Mouse (Mus musculus) gastrocnemius, adult 2 months (tissue): ENCODE measurements around the gene Btg2. TPM values are rescaled to one million over a fixed set of nuclear protein-coding genes. Genes with fewer than 3 reads are reported as not detected.
A peak's percentile ranks its signal among the peaks of the same experiment; 100 is the strongest.

ENCODE experiments used
- DNase-seq: peaks from one replicate; pipeline ENCODE4 v3.0.0; 2022
- H3K27ac ChIP-seq: fragments of 200-600 bp; 2 replicates; pipeline ENCODE4 v1.8.1; 2022; ENCODE audit warnings: mild to moderate bottlenecking
- H3K4me3 ChIP-seq: fragments of 200-600 bp; 2 replicates; pipeline ENCODE4 v1.8.1; 2022; ENCODE audit warnings: mild to moderate bottlenecking, moderate library complexity
- CTCF ChIP-seq: fragments of 200-600 bp; IDR thresholded peaks from 2 replicates; pipeline ENCODE4 v1.8.1; 2022; ENCODE audit warnings: antibody characterized with exemption, mild to moderate bottlenecking, moderate library complexity
- intact Hi-C: fragments of 180-260 bp; cut with DNase I; formaldehyde crosslinking; loops from one replicate; pipeline ENCODE4 v1.15.1; 2025
- total RNA-seq, 2 experiments: library from RNA; stranded (reverse); gene quantifications; 2 replicates each; pipeline ENCODE4 v1.2.3; 2021

The Btg2 gene
- total RNA-seq, 2 experiments from 2014 or later = 14.1 to 46.8 TPM

DNA sequence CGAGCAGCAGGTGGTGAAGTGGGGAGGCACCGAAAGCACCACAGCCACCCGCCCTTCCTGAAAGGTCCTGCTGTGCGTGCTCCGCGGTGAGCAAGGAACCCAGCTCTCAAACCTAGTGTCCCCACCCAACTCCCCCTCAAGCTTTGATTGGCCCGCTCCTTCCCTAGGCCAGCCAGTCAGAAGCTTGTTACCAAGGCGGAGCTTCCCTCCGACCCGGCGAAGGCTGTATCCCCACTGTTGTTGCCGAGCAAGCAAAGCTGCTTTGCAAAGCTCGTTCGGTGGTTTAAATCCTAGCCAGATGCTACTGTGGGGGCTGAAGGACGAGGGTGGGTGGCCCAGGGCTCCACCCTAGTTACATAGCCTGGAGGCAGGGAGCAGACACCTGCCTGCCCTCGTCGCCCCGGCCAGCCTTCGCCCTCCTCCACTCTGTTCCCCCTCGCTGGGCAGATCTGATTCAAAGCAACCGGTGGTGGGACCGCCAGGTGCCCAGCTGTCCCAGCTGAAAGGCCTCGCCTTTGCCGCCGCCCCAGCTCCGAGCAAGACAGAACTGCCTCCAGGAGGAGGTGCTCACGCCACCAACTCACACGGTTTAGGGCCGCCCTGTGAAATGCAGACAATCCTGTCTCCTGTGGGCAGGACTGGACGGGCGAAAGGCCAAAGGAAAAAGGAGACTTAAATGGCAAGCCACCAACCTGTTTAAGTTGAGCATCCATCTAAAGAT lies 17.9 kb downstream of the Btg2 start:
- peak; percentile 33; the same call in 1 of the 2 replicates for TF ChIP-seq CTCF
- peak; percentile 93 for DNase-seq
- intact Hi-C loops = loop anchor here (2.0 to 5.0 kb wide), 2 partner anchors 18 to 271 kb away; partner anchors contain the start of genes Btg2 and Ppfia4
- Histone ChIP-seq H3K4me3 (peak overlapping the region; percentile 70), H3K27ac (peak overlapping the region; percentile 97)

DNA sequence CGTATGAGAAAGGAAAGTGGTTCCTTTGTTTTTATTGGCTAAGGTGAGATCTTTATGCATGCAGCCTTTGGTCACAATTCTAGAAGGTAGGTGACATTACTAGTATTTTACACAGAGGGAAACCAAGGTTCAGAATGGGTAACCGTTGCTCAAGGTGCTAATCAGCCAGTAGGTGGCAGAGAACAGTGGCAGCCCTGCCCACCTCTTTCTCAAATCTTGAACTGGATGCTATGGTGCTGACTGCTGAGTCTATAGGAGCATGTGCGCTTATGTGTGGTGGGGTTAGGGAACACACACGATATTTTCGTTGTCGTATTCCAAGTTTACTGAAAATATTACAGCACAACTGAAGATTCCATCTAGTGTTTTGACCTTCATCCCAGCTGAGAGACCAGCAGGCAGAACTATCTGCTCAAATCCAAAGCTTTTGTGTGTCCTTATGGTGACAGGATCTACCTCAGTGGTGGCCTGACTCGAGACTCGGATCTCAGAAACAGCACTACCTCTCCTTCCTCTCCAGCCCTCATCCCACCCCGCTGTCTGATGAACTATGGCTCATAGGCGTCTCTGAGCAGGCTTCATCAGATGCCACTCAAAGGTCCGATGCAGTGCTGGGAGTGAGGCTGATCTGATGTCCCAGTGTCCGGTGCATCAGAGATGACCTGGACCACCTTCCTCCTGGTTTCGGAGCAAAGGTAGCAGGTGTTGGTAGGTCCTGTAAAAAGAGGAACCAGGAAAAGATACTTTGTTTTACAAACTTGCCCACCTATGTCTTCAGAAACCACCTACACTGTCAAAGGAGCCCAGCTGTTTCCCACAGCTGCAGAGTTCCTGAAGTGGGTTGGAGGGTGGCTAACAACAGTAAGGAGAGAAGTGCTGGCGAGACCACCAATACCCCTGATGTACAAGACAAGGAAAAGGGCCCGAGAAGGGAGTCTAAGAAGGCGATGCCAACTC lies 18.9 kb downstream of the Btg2 start:
- H3K27ac ChIP-seq = peak overlapping the region; percentile 97
- TF ChIP-seq CTCF = peak; percentile 60
- H3K4me3 ChIP-seq = peak overlapping the region; percentile 70
- no peak for DNase-seq
- intact Hi-C loops = loop anchor here (2.0 to 5.0 kb wide), 2 partner anchors 19 to 272 kb away; partner anchors contain the start of genes Btg2 and Ppfia4

DNA sequence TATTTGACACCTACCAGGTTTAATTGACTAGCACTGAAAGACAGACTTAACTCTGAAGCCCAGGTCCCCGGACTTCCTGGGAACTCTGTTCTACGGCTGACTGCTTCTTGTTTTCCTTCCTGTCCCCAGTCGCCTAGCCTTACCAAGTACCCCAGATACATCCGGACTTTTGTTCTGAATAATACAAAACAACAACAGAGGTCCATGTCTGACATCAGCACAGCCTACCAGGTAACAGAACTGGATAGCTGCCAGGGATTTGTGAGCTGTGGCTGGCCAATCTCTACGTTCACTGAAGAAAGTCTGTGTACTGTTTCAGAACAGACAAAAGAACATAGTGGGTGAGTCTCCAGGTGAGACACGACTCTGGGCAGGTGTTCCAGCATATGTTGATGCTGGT lies 20.1 kb downstream of the Btg2 start:
- intact Hi-C loops = no loop called here
- Histone ChIP-seq H3K4me3 (no peak overlapping the region), H3K27ac (peak overlapping the region; percentile 97; the same call in 1 of the 2 replicates)
- DNase-seq = no peak
- no peak for TF ChIP-seq CTCF

DNA sequence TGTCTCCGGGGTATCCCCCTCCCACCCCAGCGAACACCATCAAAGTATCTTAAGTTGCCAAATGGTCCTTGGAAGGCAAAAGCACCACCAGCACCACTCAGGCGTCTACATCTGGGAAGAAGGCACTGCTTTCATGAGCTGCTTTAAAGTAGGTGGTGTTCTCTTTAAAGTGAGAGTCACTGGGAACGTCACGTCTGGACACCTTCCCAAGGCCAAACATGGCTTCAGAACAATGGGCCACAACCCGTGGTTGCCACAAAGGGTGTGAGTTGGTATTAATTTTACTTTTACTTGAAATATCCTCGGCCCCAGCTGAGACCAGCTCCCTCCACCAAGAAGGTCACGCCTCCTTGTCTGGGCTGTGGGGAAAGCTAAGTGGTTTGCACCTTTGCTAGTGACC lies 21.2 kb downstream of the Btg2 start:
- Histone ChIP-seq H3K4me3 (no peak overlapping the region), H3K27ac (no peak overlapping the region)
- intact Hi-C loops = no loop called here
- no peak for DNase-seq
- no peak for TF ChIP-seq CTCF

DNA sequence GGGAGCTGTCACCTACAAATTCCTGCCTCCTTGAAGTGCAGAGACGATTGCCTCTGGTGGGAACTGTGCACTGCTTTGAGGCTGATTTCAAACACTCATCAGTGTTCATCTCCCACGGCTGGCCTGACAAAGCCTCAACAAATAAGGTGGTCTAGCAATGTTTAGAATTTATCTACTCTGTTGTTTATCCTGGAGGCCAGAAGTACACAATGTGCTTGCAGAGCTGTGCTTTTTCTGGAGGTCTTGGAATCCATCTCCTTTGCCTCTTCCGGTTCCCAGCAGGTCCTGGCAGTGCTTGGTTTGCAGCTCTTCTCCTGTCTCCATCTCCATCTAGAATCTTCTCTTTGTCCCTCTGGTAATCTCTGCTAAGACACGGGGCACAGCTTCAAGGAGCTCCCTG lies 22.6 kb downstream of the Btg2 start:
- Histone ChIP-seq H3K27ac (peak overlapping the region; percentile 7; the same call in 1 of the 2 replicates), H3K4me3 (no peak overlapping the region)
- TF ChIP-seq CTCF = no peak
- no peak for DNase-seq
- intact Hi-C loops = no loop called here

DNA sequence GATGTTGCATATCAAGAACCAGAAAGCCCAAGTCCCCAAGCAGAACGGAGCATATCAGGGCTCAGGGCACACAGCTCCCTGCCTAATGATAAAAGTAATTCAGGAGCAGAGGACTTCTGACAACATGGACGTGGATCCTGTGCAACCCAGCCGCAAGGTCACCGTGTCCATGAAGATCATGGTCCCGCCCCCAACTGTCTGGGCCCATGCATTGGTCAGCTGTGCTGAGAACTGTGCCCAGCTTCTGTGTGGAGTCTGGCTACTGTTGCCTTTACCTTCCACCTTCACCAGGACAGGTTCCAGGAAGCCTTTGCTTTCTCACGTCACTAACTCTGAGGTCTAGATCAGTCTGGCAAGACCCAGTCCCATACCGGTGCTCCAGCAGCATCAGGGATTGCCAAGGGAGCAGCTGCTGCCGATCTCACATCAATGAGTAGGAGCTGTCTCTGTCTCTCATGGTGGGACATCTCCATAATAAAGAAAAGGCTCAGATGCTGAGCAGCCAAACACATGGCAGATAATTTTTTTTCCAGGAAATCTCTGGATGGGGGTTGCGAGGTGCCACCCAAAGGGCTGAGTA lies 23.2 kb downstream of the Btg2 start:
- DNase-seq = no peak

DNA sequence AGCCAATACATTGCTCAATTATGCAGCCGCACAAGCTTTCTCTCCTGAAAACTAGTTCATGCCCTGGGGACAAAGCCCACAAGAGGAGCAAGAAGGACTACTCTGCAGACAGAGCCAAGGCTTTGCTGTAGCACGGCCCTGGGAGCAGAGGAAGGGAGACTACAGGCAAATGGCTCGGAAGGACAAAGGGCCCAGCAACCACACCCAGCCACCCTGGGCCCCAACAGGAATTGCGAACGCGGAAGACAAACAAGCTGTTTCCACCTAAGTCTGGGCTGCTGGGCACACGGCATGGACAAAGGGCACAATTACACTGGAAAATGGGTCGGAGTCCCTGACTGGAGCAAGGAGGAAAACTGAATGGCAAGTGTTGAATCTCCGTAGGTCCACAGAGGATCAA lies 23.9 kb downstream of the Btg2 start:
- intact Hi-C loops = no loop called here
- Histone ChIP-seq H3K27ac (peak overlapping the region; percentile 60), H3K4me3 (no peak overlapping the region)
- TF ChIP-seq CTCF = no peak
- no peak for DNase-seq

More for the DNA sequence above, 23.2 kb downstream of the Btg2 start:
- Histone ChIP-seq H3K27ac (peak overlapping the region; percentile 60), H3K4me3 (no peak overlapping the region)
- intact Hi-C loops = no loop called here
- TF ChIP-seq CTCF = no peak

DNA sequence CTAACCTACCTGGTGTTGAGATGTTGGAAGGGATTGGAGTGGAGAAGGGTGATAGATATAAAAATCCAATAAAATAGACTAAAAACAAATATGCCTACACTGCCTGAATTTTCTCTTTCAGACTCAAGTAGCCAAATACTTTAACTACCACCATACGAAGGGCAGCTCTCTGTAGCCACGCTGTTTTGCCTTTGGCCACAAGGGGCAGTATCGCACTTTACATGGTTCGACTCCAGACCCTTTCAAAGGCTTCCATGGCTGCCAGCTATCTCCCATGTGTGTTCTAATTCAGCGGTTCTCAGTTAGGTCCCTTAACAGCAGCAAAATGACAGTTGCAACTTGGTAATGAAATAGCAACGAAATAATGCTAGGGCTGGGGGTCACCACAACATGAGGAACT lies 25.7 kb downstream of the Btg2 start:
- peak; percentile 88 for DNase-seq
- intact Hi-C loops = loop anchor here (1.0 kb wide), 1 partner anchor 54 kb away; no protein-coding TSS in a partner anchor
- no peak overlapping the region for H3K4me3 ChIP-seq
- H3K27ac ChIP-seq = 0 out of 2 replicates have a peak overlapping the region, but pooled peaks have one; percentile 6
- TF ChIP-seq CTCF = peak; percentile 96

DNA sequence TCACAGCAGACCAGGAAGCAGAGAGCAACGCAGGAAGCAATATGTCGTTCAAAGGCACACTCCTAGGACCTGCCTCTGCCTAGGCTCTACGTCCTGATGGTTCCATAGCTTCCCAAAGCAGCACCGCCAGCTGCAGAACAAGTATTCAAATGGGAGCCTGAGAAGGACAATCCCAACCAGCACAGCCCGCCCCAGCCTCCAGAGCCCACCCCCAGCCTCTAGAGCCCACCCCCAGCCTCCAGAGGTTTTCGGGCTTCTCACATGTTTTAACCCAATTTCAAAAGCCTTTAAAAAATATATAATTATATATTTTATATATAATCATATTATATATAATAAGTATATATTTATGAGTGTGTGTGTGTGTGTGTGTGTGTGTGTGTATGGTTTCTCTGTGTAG lies 29.4 kb downstream of the Btg2 start:
- intact Hi-C loops = loop anchor here (5.0 kb wide), 1 partner anchor 312 kb away; no protein-coding TSS in a partner anchor
- no peak for TF ChIP-seq CTCF
- 0 out of 2 replicates have a peak overlapping the region, but pooled peaks have one; percentile 24 for H3K27ac ChIP-seq
- H3K4me3 ChIP-seq = no peak overlapping the region
- peak; percentile 34 for DNase-seq

DNA sequence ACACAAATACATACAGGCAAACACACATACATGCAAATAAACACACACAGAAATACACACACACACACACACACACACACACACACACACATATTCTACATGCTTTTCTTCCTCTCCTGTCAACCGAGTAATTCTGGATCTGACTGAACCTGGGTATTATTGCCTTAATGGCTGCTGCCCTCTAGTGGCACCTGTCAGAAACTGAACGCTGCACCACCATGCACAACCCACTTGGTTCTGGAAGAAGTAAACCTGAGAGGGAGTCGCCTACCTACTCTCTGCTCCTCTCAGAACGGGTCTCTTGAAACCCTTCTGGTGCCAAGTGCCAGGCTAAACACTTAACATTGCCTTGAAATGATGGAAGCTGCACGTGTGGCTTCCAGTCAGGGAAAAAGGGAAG lies 30.2 kb downstream of the Btg2 start:
- peak; percentile 84 for TF ChIP-seq CTCF

DNA sequence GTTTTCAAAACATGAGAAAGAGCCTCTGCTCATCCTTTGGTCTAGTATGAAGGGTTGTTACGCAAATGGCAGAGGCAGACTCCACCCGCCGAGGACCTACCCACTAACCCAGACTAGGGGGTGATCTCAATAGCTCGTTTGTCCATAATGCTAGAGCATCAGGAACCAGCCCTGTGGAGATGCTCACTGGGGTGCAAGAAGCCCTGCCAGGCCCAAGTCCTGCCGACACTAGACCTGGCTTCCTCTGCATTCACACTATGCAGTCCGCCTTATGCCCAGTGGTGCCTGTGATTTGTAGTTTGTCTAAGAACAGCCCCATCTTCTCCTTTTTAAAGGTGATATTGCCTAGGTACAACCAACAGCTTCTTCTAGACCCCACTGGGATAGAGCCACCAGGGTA lies 31.5 kb downstream of the Btg2 start:
- no peak overlapping the region for H3K4me3 ChIP-seq
- H3K27ac ChIP-seq = no peak overlapping the region
- intact Hi-C loops = loop anchor here (1.0 to 5.0 kb wide), 2 partner anchors 136 to 310 kb away; no protein-coding TSS in a partner anchor
- DNase-seq = no peak
- no peak for TF ChIP-seq CTCF

More for the DNA sequence above, 30.2 kb downstream of the Btg2 start:
- peak; percentile 76 for DNase-seq
- intact Hi-C loops = loop anchor here (1.0 to 5.0 kb wide), 2 partner anchors 87 to 311 kb away; no protein-coding TSS in a partner anchor
- no peak overlapping the region for H3K4me3 ChIP-seq
- H3K27ac ChIP-seq = no peak overlapping the region

DNA sequence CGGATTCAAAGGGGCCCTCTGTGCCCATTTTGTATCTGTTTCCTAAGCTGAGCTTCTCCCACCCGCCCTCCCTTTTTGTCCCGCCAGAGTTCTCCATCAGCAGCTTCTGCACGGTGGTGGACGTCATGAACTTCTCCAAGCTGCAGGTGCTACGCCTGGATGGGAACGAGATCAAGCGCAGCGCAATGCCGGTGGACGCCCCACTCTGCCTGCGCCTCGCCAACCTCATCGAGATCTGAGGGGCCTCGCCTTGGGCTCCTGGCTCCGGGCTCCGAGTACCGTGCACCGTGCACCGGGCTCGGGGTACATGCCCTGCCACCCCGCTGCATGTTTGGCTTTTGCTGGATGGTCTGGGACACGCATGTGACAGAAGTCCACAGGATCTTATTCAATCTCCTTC lies 32.5 kb downstream of the Btg2 start:
- peak; percentile 32 for DNase-seq
- intact Hi-C loops = loop anchor here (5.0 kb wide), 1 partner anchor 309 kb away; no protein-coding TSS in a partner anchor
- H3K27ac ChIP-seq = no peak overlapping the region
- no peak overlapping the region for H3K4me3 ChIP-seq
- no peak for TF ChIP-seq CTCF
